Mouse (Mus musculus) cerebellum, postnatal 36 days (tissue): Measurements from ENCODE around the gene Capn15.
A peak's percentile ranks its signal among the peaks of the same experiment; 100 is the strongest.

ENCODE experiments used
- DNase-seq, 2 experiments: peaks; one replicate each; pipeline ENCODE4 v3.0.0; 2021 to 2022; ENCODE audit warnings: mixed read lengths in 2 of 2

Capn15 gene

DNA sequence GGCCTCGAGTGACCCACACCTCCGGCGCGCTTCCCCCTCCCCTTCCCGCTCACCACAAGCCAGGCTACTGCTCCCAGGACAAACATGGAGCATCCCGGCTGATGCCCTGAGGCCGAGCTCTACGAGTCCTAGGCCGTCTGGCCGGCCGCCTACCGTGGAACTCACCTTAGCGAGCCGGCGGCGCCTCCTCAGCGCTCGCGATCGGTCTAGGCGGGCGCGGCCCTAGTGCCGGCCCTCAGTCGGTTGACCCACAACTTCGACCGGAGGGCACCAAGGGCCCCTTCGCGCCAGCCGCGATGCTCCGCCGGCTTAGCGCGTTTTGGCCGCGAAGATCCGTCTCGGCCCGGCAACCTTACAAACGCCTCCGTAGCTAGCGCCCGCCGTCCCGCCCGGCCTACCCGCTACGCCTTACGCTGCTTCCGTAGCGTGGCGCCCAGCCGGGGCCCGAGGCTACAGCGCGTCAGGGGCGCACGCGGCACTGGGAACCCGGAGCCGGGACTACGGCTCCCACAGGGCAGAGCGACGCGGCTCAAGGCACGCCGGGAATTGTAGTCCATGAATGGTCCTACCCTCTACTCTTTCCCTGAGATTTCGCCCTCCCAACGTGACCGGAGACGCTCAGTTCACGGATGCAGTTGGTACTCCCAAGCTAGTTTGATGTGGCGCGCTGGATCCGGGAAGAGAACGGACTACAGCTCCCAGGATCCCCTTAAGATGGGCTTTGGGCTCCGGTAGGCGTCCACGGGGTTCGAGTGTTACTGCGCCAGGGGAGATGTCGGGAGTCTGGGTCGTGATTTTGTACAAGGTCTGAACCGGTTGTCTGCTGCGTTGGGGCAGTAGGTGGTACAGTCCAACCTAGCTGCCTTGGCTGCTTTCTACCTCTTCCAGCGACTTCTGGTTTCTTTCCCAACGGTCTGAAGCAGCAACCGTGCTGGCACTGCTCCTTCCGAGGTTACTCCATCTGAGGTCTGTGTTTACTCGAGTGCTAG, at the start of gene Capn15:
Capn15 (minus strand) TSS at position 491 of the 989 bp plus-strand sequence.
- DNase-seq = peak; percentile 92 to 95

DNA sequence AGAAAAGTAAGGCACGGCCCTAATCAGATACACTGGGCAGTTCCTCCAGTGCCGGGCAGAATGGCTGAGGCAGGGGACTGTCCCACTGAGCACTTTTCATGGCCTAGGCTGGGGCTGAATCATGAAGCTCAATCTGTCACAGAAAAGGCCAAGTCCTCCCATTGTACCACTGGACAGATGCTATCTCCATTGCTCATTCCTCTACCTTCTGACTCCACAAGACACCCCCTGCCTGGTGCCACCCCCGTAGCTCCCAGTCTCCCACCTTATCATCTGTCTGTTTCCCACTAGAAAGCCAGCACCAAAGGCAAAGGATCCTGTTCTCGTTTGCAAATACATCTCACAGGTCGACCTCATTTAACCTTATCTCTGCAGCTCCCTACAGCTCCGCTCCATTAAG, 46.4 kb upstream of the Capn15 start:
- DNase-seq = no peak

GRCm38 (mm10) chr17:26031583-26031982, 46.0 kb upstream of the Capn15 start:
- DNase-seq = peak; percentile 70 to 76

GRCm38 (mm10) chr17:26028261-26028660, 42.7 kb upstream of the Capn15 start:
- DNase-seq = no peak

- no peak for DNase-seq
These were observed 39.1 kb upstream of the Capn15 start for GRCm38 (mm10) chr17:26024674-26025073.

DNA sequence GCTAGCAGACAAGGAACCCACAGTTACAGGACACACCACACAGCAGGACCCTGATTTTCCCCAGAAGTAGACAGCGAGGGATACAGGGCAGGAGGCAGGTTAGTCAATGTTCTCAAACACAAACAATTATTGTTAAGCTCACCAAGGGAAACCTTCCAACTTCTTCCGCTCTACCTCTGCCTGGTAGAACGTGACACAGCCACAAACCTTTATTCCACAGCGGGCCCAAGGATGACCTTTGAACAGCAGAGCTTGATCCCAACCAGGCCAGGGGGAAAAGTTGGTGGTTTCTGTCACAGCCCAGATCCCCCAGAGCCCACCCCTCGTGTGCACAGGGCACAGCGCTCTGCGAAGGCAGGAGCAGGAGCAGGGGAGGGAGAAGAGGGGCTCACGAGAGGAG, 38.4 kb upstream of the Capn15 start:
- DNase-seq = no peak

GRCm38 (mm10) chr17:26023181-26023580, 37.6 kb upstream of the Capn15 start:
- no peak for DNase-seq

GRCm38 (mm10) chr17:26021728-26022341, 36.2 kb upstream of the Capn15 start:
- DNase-seq = no peak

GRCm38 (mm10) chr17:26020848-26021347, 35.3 kb upstream of the Capn15 start:
- DNase-seq = no peak

DNA sequence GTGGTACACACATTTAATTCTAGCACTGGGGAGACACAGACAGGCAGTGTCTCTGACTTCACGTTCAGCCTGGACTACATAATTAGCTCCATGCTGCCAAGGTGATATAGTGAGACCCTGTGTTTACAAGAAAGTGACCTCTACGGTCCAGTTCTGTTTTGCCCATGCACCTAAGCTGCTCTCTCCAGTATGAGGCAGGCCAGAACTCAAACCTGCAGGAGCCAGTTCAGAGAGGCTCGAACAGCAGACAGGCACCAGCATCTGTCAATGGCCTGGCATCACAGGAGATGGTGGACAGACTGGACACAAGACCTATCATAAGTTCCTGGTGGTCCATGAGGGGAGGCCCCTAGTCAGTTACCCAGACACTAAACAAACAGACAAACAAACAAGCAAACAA, 32.8 kb upstream of the Capn15 start:
- DNase-seq = no peak

DNA sequence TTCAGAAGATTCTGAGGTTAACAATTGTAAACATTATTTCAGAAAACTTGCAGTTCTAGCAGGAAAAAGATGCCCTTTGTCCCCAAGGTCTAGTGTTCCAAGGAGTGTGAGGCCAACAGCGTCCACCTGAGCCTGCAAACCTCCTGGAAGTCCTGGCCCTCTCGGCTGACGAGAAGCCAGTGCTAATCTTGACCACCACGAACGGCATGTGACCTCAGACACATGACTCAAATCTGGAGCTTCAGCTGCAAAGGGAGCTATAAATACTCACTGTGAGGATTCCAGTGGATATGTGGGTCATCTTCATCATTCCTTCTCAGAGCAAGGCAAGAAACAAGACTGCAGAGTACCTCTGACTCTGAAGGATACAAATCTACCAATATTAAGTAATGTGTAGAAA, 32.4 kb upstream of the Capn15 start:
- peak in 1 of 2 experiments; percentile 40 for DNase-seq

- no peak for DNase-seq
These were observed 31.4 kb upstream of the Capn15 start for GRCm38 (mm10) chr17:26017021-26017420.

GRCm38 (mm10) chr17:26013711-26014110, 28.1 kb upstream of the Capn15 start:
- no peak for DNase-seq

GRCm38 (mm10) chr17:26011841-26012460, 26.4 kb upstream of the Capn15 start:
- DNase-seq = peak; percentile 96 to 98

DNA sequence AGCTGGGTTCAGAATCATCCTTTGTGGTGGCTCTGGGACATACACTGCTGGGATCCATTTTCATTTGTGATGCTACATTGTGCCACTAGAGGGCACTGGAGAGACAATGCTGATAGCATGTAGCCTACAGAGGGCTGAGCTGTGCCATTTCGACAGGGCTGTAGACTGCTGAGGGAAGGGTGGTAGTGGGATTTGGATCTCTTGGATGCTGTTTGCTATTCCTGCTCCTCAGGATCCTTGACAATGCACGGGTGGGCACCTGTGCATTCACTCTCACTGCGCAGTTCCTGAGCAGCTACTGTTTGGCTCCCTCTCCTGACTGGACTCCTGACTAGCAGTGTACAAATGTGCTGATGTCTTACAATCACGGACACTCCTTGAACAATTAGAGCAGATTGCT, 23.9 kb upstream of the Capn15 start:
- peak; percentile 75 to 91 for DNase-seq

DNA sequence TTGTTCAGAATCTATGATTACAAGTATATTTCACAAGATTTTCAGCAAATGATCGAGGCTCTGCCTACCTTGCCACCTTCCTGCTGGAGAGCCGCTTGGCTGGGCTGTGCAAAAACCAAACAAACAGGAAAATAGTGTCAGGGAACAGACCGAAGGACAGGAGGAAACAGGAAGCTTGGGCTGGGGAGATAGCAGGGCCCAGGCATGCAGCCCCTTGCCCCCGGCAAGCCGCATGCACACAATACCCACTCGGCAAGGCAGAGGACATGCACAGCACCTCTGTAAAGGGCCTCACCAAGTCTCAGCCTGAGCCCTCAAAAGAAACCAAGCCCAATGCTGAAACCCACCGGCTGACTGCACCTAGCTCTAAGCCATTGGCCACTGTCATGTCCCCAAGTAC, 23.2 kb upstream of the Capn15 start:
- DNase-seq = no peak

DNA sequence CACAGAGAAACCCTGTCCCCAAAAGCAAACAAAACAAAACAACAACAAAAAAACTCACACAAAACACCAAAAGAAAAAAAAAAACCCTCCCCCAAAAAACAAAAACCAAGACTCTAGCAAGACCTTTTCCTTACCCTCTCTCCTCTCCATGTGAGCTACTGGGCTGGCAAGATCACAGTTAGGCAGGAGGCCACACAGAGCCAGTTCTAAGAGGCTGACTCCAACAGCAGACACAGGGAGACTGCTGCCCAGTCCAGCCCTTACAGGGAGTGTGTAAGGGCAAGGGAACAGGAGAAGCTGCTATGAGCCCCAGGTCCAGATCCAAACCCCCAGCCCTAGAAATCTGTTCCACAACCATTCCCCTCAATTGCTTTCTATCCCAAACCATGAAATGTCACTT, 22.7 kb upstream of the Capn15 start:
- no peak for DNase-seq

- no peak for DNase-seq
These were observed 22.1 kb upstream of the Capn15 start for GRCm38 (mm10) chr17:26007646-26008045.

DNA sequence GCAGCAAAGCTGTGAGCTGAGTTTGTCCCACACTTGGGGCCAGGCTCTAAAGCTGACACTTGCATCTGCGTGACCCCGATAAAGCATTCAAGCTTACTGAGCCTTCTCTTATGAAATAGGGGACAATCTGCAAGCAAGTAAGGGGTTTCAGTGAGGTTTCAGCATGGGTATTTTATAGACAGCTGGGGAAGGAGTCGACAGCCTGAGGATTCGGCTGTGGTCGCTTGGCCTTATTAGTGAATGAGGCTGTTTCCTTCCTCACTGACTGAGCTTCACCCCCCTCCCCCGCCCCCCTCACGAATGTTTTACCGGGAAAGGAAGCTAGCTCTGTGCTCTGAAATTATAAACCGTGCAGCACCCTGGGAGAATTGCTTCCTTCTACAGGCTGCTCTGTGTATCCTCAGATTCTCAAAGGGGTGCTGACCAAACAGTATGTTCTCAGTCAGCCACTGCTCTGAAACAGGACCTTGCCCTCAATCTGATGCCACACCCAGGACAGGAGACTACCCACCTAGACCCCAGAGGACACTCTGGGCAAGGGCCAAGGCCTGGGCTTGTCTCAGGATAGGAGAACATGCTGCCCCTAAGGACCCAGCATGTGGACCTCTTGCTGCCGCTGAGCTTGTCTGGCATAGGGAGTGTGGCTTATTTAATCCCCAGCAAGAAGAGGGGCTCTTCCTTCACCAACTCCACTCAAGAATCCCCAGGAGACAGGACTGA, 20.3 kb upstream of the Capn15 start:
- DNase-seq = no peak

GRCm38 (mm10) chr17:26004711-26005110, 19.1 kb upstream of the Capn15 start:
- DNase-seq = no peak

- DNase-seq = no peak
These were observed 18.3 kb upstream of the Capn15 start for GRCm38 (mm10) chr17:26003864-26004263.

GRCm38 (mm10) chr17:25998425-25998824, 12.8 kb upstream of the Capn15 start:
- no peak for DNase-seq

- no peak for DNase-seq
These were observed 7.9 kb upstream of the Capn15 start for GRCm38 (mm10) chr17:25993489-25993888.
